Mouse (Mus musculus) neural tube, embryonic 13.5 days (tissue): ENCODE measurements at regions not wholly inside any gene's neighbourhood (a gene's known extent, or its start where the extent isn't known, plus 50 kb on each side); places are given as distances from the start of the nearest gene placed in this dataset.

Experiments used
- ATAC-seq: fragments of 200-750 bp; cut with Nextera tagmentation; 2 replicates; pipeline ENCODE4 v1.8.0; 2017; ENCODE audit warnings: low read depth, mild to moderate bottlenecking, moderate TSS enrichment, moderate library complexity
- H3K27ac ChIP-seq: fragments of 300-500 bp; sonication (generic); replicated peaks from 2 replicates; pipeline ENCODE4 v1.5.1; 2015; ENCODE audit warnings: moderate library complexity, mild to moderate bottlenecking, inconsistent platforms
- H3K27me3 ChIP-seq: fragments of 300-500 bp; sonication (generic); 2 replicates; pipeline ENCODE4 v1.6.1; 2015; ENCODE audit warnings: mild to moderate bottlenecking, inconsistent platforms
- H3K36me3 ChIP-seq: fragments of 300-500 bp; sonication (generic); 2 replicates; pipeline ENCODE4 v1.6.1; 2015; ENCODE audit warnings: mild to moderate bottlenecking, inconsistent platforms
- H3K4me1 ChIP-seq: fragments of 300-500 bp; sonication (generic); replicated peaks from 2 replicates; pipeline ENCODE4 v1.6.1; 2015; ENCODE audit warnings: inconsistent platforms
- H3K4me2 ChIP-seq: fragments of 300-500 bp; sonication (generic); 2 replicates; pipeline ENCODE4 v1.6.1; 2015; ENCODE audit warnings: inconsistent platforms, mild to moderate bottlenecking, moderate library complexity
- H3K4me3 ChIP-seq: fragments of 300-500 bp; sonication (generic); 2 replicates; pipeline ENCODE4 v1.5.1; 2015; ENCODE audit warnings: mild to moderate bottlenecking, inconsistent platforms
- H3K9ac ChIP-seq: fragments of 300-500 bp; sonication (generic); 2 replicates; pipeline ENCODE4 v1.6.1; 2015; ENCODE audit warnings: moderate library complexity, mild to moderate bottlenecking, inconsistent platforms
- H3K9me3 ChIP-seq: fragments of 300-500 bp; sonication (generic); 2 replicates; pipeline ENCODE4 v1.6.1; 2016; ENCODE audit warnings: inconsistent platforms
- WGBS: fragments of 180-500 bp; shearing (Covaris S2); methylation state at CpG from one replicate; pipeline ENCODE4 v1.1.7; 2015; 5-methylcytosine and 5-hydroxymethylcytosine counted together

DNA sequence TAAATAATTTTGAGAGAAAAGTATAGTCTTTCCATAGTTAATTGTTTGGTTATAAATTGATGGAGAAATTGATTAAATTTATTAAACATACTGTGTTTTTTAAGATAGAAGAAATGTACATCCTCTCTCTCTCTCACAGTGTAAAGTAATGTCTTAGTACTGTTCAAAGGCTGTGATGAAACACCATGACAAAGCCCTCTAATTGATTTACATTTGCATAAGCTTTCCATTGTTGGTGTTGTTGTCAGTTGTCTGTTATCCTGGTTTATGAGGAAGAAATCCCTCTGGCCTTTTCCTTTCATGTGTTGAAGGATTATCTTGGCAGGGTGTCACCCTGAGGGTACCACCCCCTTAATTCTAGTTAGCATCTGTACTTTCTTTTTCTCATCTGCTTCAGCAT lies 207.2 kb upstream of the Dmd start:
- Histone ChIP-seq H3K4me1 (no peaks in the 10 kb centered on the region), H3K4me2 (no peak overlapping the region), H3K27me3 (no peaks in the 10 kb centered on the region), H3K9ac (no peak overlapping the region), H3K9me3 (no peaks in the 10 kb centered on the region), H3K4me3 (no peak overlapping the region), H3K27ac (no peak overlapping the region), H3K36me3 (no peaks in the 10 kb centered on the region)
- no peak for ATAC-seq

DNA sequence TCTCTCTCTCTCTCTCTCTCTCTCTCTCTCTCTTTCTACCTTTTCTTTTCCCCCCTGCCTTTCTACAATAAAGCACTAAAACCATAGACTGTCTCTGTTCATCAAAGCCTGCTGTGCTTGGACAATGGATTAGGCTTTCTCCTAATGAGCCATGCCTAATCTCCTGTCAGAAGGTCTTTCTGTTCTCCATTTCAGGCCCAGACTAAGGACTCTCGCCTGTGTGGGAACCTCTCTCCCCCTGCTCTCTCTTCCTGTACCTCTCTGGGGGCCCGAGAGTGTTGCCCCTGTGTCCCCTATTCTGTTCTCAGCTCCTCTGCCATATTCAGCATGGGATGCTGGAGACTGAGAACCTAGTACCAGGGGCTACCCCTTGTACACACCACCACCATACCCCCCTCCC lies 184.5 kb upstream of the Dmd start:
- H3K4me3 ChIP-seq, result no peak overlapping the region
- H3K4me1 ChIP-seq, result no peaks in the 10 kb centered on the region
- no peak overlapping the region for H3K9ac ChIP-seq
- no peaks in the 10 kb centered on the region for H3K27me3 ChIP-seq
- H3K4me2 ChIP-seq, result no peak overlapping the region
- H3K27ac ChIP-seq, result no peak overlapping the region
- no peaks in the 10 kb centered on the region for H3K9me3 ChIP-seq
- WGBS, result 39% methylated on average over 2 of the region's 2 CpGs
- ATAC-seq, result no peak
- no peaks in the 10 kb centered on the region for H3K36me3 ChIP-seq

DNA sequence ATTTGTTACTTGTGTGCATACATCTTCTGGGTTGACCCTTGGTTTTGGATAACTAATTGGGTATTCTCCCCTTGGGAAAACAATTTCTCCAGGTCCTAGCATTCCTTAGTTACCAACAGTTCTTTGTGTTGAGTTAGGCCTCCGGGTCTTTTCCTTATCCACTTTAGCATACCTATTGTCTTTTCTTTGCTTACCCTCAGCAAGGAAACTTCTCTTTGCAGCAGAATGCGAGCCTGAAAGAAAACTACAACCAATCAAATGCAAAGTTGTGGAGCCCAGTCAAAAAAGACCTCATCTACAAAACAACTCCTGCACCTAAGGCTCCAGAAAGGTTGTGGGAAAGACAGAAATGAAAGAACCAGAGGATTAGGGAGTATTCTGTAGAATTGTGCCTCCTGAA lies 139.5 kb upstream of the Dmd start:
- H3K4me3 ChIP-seq, result no peak overlapping the region
- WGBS, result 23% methylated on average over 2 of the region's 2 CpGs
- no peak overlapping the region for H3K4me2 ChIP-seq
- no peaks in the 10 kb centered on the region for H3K27me3 ChIP-seq
- ATAC-seq, result no peak
- no peak overlapping the region for H3K27ac ChIP-seq
- H3K4me1 ChIP-seq, result no peaks in the 10 kb centered on the region
- no peaks in the 10 kb centered on the region for H3K36me3 ChIP-seq
- no peaks in the 10 kb centered on the region for H3K9me3 ChIP-seq
- no peak overlapping the region for H3K9ac ChIP-seq

DNA sequence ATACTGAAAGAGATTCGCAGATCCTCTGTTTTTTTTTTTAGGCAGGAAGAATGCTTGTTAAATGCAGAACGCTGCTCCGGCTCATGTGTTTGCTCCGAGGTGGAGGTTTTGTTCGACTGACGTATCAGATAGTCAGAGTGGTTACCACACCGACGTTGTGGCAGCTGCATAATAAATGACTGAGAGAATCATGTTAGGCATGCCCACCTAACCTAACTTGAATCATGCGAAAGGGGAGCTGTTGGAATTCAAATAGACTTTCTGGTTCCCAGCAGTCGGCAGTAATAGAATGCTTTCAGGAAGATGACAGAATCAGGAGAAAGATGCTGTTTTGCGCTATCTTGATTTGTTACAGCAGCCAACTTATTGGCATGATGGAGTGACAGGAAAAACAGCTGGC lies 134.1 kb upstream of the Dmd start:
- 19% methylated on average over 11 of the region's 11 CpGs for WGBS
- Histone ChIP-seq H3K4me2 (peak overlapping the region; percentile 52), H3K9me3 (no peaks in the 10 kb centered on the region), H3K4me3 (peak overlapping the region; percentile 33), H3K27me3 (no peaks in the 10 kb centered on the region), H3K9ac (peak overlapping the region; percentile 47; the same call in 1 of the 2 replicates), H3K36me3 (no peaks in the 10 kb centered on the region), H3K27ac (no peak overlapping the region), H3K4me1 (no peaks in the 10 kb centered on the region)
- ATAC-seq, result no peak

DNA sequence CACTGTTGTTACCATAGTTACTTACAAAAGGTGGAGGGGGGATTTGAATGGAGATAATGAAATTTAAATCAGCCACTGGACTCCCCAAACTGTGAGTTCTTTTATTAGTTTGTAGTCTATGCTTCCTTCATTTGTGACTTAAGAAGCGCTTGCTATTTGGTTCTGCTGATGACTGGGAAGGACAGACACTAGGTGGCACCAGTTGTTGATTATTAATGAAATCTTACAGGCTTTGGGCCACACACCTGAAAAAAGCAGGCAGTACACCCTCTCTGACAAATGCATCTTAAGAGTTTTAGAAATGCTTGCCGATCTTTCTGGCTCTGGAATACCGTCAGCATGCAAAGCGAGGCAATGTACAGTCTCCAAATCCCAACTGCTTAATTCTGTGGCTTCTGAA lies 131.6 kb upstream of the Dmd start:
- no peak overlapping the region for H3K27ac ChIP-seq
- H3K36me3 ChIP-seq, result no peaks in the 10 kb centered on the region
- no peaks in the 10 kb centered on the region for H3K4me1 ChIP-seq
- no peak for ATAC-seq
- H3K9ac ChIP-seq, result no peak overlapping the region
- H3K27me3 ChIP-seq, result no peaks in the 10 kb centered on the region
- 55% methylated on average over 4 of the region's 4 CpGs for WGBS
- no peak overlapping the region for H3K4me3 ChIP-seq
- no peaks in the 10 kb centered on the region for H3K9me3 ChIP-seq
- H3K4me2 ChIP-seq, result no peak overlapping the region

DNA sequence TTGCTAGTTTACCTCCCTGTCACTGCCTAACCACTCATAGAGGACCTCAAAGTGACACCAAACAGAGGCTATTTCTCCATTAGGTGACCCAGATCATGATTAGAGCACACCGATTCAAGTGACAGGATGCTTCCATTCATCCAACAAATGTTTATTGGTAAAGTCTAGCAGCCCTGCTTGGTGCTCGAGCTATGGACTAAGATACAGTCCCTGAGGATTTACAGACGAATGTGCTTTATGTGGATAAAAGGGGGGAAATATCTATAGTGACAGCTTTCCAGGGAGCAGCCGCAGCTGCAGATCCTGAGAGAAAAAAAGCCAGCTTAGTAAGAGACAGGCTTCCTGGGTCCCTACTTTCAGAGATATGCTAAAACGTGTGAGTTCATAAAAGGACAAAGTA lies 125.1 kb upstream of the Dmd start:
- WGBS, result 42% methylated on average over 5 of the region's 5 CpGs

DNA sequence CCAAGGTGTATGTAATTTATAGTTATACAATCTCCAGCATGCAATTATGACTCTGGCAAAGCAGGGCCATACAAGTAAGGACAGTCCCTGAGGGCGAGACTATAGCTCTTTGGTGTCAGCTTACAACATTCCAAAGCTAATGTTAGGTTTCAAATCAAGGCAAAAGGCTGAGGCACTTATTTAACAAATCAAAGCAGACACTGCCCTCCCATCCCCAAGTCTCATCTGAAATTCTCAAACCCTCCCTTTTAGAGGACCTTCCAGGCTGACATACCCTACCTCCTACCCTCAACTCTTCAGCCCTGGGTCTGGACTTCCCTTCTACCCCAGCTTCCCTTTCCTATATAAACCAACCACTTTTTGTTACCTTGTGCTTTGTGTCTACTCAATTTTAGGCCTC lies 82.6 kb upstream of the Dmd start:
- H3K9ac ChIP-seq, result no peak overlapping the region
- no peak for ATAC-seq
- no peaks in the 10 kb centered on the region for H3K4me1 ChIP-seq
- no peak overlapping the region for H3K4me3 ChIP-seq
- WGBS, result 53% methylated on average over 1 of the region's 1 CpGs
- H3K27ac ChIP-seq, result no peak overlapping the region
- no peaks in the 10 kb centered on the region for H3K36me3 ChIP-seq
- no peaks in the 10 kb centered on the region for H3K9me3 ChIP-seq
- H3K27me3 ChIP-seq, result no peaks in the 10 kb centered on the region
- no peak overlapping the region for H3K4me2 ChIP-seq

More for the DNA sequence above, 125.1 kb upstream of the Dmd start:
- no peaks in the 10 kb centered on the region for H3K27me3 ChIP-seq
- no peak overlapping the region for H3K4me3 ChIP-seq
- no peaks in the 10 kb centered on the region for H3K9me3 ChIP-seq
- no peak overlapping the region for H3K4me2 ChIP-seq
- H3K9ac ChIP-seq, result no peak overlapping the region
- no peak for ATAC-seq
- H3K27ac ChIP-seq, result no peak overlapping the region
- H3K36me3 ChIP-seq, result no peaks in the 10 kb centered on the region
- no peaks in the 10 kb centered on the region for H3K4me1 ChIP-seq
